Mouse (Mus musculus) adrenal gland, adult (tissue): ENCODE measurements around the gene Hvcn1.

Source experiments
- DNase-seq, 2 experiments: peaks; one replicate each; pipeline ENCODE4 v3.0.0; 2022 to 2023; ENCODE audit warnings: low spot score in 1 of 2; ENCODE audit not compliant: inconsistent age in 2 of 2

Hvcn1 gene

DNA sequence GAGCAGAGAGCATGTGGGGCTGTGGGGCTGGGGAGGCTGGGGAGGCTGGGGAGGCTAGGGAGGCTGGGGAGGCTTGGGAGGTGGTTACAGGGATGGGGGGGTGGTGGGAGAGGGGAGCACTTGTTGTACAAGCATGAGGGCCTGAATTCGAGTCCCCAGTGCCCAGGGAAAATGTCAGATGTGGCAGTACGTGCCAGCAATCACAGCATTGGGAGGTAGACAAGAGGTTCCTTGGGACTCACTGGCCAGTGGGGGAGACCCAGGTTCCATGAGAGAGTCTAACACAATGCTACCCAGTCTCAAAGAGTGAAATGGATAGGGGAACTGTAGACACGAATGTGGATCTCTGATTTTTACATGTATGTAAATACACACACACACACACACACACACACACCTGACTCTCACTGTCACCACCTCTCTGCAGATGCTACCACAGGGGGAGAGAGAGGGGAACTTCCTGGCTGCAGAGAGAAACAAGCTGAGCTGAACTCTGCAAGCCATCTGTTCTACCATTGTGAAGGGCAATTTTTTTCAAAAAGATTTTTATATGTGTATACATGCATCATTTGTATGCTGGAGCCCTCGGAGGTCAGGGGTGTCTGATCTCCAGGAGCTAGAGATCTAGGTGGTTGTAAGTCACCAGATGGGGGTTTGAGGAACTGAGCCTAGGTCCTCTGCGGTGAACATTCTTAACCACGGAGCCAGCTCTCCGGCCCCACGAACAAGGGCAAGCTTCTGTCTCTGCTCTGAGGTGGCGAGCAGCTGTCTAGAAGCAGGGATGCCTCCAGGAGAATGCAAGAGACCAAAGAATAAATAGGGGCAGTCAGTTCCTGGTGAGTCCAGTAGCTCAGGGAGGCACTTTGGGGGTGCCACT is 28.0 kb downstream of the Hvcn1 start:
- no peak for DNase-seq

DNA sequence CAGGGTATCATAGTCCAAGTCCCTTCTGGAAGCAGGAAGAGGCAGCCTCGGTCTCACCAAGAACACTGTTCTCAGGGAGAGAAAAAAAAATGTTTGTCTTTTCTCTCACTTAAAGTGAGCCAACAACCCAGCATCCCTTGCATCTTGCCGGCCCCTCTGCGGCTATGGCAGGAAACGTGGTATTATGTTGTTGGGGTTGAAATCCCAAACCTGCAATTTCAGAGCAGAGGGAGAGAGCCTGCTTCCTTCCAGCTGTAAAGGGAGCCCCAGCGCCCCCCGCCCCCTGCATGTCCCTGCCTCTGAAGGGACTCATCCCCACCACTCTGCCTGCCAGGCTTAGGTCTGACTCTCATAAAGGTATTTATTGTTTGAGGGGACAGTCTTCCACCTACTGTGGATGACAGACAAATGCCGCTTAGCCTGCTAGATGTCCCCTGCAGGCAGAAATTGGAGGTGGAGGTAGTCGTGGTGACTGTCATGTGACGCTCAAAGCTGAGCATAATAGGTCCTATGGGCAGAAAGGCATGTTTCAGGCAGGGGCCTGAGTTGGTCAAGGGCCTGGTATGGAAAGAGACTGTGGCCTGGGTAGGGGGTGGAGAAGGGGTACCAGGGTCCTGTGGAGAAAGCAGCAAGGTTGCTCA is 28.7 kb downstream of the Hvcn1 start:
- no peak for DNase-seq

DNA sequence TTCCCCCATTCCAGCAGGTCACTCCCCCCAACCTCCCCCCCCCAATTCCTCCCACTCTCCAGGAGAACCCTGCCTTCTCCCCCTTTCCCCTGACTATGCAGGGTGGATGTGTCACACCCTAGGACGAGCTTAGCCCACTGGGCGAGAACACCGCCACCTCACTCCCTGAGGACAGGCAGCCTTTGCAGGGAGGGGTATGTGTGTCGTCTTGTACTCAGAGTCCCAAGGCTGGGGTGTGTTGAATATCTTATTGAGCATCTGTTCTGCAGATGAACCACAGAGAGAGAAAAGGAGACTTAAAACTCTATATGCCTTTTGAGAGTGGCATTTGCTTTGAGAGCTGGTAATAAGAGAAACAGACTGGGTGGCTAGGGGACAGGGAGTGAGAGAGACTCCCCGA is 30.6 kb downstream of the Hvcn1 start:
- DNase-seq, result no peak

DNA sequence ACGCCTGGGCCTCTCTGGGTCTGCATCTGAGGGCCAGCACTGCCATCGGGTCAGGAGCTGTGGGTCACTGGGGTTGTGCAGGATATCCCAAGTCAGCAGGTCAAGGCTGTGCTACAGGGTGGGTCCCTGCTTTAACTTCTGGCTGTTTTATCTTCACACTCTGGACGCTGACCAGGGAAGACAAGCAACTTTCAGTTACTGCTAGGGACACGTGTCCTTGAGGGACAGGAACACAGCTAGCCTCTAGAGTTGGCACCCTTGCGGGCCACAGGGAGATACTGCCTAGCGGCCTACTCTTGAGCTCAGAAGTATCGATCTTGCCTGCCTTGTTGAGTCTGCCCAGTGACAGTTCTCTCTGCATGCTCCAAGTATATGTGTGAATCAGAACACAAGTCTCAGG is 33.0 kb downstream of the Hvcn1 start:
- DNase-seq, result peak; percentile 60 to 61

DNA sequence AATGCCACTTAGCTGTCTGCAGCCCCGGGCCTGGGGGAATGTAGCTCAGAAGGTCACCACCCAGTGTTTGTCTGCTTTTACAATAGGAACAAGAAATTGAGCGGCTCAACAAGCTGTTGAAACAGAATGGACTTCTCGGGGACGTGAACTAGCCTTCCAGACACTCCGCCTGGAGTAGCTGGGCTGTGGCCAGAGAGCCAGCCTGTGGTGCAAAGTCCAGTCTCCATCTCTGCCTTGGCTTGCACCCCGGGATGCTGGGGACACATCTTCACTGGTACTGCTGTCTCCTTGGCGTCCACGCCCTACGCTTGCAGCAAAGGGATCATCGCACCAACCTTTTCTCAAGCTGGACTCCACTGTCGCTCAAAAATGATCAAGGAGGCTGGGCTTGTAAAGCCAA is 33.9 kb downstream of the Hvcn1 start:
- DNase-seq, result no peak

DNA sequence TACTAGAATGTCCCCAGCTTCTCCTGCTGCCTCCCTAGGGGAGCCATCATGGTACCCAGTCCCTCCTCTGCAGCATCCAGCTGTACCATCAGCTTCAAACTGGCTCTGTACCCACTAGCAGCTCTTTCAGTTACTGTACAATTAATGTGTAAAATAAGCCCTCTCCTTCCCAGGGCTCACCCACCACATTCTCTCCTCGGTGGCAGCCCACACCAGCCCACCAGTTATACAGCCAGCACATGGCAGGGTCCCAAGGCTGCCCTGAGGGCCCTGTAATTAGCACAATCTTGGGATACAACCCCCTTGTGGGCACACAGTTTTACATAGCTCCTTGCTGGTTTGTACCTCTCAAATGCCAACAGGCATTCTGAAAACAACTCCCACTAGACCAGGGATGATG is 34.4 kb downstream of the Hvcn1 start:
- no peak for DNase-seq

DNA sequence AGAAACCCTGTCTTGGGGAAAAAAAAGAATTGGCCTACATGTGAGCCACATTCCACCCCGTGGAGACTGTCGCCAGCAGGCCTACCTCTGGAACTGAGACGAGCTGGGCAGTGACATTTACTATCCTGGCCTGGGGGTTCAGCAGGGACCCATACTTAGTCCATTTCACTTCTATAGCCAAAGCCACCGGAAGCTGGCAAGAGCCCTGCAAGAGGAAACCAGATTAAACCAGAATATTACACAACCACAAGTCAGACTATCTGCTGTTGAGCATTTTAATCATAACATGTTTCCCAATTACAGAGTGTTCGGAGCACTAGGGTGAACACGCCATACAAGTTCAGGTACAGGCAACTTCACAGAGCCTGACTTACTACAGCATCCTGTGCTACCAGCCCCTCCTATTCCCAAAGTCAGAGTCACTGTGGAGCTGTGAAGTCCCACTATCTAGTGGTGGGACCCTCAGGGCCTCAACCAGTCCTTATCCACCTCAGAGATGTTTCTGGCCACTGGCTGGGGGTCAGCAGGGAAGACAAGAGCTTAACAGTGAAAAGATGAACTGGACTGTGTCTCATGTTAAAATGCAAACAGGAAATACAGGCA is 36.0 kb downstream of the Hvcn1 start:
- DNase-seq, result no peak

DNA sequence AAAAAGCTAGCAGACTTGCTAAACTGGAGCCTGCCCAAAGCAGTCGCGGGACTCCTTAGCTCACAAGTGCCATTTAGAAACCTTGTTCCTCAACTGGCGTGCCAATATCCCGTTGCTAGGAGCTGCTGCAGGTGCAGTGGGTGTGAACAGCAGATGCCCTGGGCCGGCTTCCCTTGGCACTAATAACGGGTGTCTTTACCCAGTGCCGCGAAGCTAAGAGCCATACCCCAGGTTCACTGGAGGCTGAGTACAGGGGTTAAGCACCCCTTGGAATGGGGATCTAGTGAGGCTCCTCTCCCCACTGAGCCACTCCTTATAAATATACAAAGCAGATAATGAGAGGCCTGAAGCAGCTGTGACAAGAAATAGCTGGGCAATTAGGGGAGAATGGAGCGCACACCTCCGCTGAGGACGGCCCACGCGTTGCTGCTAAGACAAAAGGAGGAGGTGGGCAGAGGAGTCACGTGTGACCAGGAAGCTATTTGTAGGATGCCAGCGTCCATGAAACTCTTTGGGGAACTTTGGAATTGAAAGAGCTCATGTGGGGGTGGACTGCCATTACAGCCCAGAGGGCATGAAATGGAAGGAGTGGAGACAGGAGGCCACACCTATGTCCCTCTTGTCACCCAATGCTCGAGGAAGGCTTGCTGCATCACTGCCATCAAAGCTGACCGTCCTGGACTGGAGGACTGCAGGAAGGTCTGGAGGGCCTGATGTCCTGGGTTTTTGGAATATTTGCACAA is 37.3 kb downstream of the Hvcn1 start:
- no peak for DNase-seq

DNA sequence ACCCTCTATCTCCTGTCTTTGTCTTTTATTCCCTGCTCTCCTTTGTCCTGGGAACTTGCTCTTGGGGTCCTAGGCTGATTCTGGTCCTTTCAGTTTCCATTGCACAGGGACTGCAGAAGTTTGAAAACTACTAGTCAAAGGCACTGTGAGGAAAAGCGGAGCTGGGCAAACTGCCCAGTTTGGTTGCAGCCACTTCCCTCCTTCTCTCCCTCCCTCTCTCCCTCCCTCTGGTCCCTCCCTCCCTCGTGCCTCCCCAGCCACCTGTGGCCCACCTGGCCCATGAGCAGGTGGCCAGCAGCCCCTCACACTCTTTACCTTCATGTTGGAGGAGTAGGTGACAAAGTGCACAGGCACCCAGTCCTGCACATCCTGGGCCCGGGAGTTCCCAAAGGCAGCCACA is 38.6 kb downstream of the Hvcn1 start:
- DNase-seq, result no peak

DNA sequence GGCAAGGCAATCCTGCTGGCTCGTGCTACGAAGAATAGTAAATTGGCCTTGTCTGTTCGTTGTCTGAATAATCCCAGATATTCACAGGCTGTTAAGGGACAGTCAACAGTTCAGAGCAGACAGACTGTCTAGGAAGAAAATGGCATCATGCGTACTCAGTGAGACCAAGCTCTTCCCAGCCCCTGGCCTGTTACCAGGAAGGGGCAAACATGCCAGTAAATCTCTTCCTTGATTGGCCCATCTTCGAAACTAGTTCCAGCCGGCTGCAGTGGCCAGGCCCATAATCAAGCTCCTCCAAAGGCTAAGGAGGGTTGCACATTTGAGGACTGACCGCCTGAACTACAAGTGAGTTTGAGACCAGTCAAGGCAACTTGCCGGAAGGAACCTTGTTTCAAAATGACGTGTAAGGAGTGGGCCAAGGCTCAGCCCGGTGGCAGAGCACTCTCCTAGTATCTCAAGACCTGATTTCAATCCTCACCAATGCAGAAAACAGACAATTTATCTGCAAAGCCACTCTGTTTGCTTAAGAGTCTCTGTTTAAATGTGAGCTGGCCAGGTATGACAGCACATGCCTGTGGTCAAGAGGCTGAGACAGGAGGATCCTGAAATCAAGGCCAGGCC is 40.1 kb downstream of the Hvcn1 start:
- DNase-seq, result no peak

DNA sequence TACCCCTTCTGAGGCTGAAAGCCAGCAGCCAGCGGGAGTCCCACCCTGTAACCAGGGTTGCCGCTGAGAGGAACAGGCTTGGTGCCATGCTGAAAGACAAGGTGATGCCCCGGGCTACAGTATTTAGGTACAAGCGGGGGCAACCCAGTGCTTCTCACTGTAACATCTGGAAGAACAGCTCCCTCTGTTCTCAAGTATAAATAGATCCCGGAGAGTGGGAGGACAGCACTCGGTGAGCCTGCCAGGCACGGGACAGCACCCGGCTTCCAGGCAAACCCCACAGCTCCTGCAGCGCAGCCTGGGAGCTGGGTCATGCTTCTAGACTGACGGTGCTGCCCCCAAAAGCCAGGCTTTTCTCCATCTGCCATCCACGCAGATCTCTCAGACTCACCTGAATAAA is 40.9 kb downstream of the Hvcn1 start:
- DNase-seq, result no peak

DNA sequence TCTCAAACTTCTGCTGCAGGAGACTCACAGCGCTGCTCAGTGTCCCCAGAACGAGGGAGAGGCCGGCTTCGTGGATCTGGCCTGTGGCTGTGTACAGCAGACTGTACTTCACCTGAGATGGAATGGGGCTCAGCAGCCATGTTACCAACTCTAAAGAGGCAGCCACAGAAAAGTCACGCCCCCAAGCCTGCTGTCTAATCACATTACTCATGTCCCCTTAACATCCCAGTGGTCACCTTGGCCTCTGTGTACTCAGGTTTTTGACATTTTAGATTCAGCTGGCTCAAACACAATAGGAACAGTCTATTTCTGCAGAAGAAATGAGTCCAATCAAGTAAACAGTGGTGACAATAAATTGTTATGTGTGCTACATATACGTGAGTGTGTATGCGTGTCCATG is 41.3 kb downstream of the Hvcn1 start:
- peak; percentile 59 to 61 for DNase-seq

DNA sequence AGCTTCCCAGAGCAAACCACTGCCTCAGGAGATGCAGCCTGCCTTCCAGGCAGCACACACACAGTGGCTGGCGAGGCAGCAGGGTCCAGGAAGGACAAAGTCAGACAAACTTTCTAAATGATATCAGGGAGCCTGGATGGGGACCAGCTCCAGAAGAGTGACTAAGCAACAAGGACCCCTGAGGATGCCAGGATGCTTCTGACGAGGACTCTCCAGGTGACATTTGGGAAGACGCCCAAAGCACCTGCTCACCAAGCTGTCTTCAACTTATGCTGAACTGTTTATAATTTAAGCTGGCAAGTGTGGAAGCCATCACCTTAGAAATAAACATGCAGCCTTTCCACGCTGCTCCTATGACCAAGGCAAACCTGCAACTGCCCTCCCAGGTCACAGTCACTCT is 42.7 kb downstream of the Hvcn1 start:
- no peak for DNase-seq

DNA sequence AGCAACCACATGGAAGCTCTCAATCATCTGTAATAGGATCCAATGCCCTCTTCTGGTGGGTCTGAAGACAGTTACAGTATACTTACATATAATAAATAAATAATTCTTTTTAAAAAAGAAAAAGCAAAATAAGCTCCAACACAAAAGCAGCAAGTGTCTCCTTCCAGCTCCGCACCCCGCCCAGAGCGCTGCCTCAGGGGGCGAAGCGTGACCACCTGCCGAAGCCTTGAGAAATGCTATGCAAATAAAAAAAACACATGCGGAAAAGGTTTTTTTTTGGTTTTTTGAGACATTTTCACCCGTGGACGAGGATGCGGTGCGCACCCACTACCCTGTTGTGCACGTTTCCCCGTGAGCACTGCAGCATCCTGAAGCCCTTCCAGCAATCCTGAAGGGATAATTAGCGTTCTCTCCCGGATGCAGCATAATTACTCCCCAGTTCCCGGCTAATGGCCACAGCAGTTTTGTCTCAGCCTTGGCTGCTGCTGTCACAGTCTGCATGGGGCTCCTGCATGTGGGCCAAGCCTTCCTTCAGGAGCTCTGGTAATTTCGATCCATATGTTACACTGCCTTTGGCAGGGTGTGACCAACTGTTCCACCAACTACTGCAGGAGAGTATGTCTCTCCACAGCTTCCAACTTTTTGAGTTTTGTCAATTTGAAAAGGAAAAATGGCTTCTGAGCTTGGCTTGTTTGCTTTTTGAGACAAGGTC is 45.4 kb downstream of the Hvcn1 start:
- no peak for DNase-seq

DNA sequence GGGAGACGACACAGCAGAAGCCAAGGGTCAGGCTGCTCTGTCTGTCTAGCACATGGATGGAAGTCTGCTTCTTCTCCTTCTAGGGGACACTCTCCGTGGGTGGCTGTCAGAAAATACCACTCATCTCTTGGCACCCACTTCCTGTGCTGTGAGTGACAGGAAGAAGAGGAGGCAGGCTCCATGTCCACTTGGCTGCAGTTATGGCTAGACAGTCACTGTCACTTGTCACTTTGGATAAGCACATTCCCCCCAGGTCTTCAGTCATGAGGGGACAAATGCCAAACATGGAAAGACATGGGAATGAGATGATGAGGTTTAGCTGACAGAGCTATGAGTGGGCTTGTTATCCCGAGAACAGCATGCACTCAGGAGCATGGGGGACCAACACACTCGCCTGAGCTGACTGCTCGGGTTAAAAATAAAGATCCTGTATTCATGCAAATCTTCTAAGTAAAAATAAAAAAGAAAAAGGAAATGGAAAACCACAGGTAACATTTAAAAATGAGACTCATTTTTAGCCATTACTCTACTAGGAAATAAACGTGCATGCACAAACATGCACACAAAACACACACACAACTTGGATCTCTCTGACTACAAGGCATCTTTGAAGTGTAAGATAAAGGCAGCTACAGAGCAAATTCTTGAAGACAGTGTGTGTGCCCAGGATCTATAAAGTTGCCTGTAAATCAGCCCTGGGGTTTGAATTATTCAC is 51.6 kb downstream of the Hvcn1 start:
- DNase-seq, result no peak

DNA sequence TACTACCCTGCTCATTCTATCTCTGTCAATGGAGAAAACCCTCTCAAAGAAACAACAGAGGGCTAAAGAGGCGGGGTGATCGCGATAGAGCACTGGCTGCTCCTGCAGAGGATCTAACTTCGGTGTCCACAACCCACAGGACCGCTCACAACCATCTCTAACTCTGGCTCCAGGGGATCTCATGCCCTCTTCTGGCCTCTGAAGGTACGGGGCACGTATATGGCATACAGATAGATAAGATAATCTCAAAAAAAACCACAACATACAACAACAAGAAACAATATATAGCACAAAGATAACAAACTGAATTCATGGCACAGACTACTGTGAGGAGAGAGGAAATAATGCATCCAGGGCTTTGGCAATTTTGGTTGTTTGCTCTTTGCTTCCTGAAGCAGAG is 55.5 kb downstream of the Hvcn1 start:
- DNase-seq, result no peak

DNA sequence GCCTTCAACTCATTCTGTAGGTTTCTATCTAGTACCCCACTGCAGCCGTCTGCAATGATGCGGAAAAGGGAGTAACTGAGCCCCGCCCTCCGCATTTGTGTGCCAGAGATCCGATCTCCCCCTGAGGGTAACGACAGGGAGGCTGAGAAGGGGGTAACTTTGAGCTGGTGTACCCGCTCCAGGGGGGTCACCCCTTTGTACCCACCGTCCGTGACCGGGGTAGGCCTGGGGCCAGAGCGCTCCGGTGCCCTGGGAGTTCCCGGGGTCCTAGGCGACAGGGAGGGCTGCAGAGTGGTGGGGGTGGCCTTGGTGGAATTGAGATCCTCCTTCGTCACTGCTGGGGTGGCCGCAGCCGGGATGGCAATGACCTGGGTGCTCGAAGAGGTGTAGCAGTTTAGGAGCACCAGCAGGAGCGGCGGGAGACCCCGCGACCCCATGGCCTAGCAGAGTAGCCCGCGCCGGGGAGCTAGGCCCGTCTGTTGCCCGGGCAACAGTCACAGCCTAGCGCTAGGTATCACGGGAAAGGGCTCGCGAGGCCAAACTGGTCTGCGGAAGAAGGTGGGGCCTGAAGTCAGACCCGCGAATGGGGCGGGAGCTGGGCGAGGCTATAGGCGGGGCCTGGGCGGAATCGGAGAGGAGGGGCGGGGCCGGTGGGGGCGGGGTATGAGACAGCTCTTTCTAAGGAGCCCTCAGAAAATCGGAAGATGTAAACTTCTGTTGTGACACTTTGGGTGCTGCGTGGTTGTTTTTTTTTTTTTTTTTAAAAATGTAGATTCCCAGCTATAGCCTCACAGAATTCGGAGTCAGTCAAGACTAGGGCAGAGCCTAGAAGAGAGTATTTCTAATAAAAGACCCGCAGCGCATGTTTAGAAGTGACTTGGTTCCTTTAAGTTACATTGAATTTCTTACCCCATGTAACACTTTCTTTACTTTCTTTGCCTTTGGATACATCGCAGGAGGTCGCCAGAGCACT is 57.6 kb downstream of the Hvcn1 start, which contains the start of gene Tctn1:
Gene Tctn1, minus strand, starts transcription at position 528 of the 973 bp plus-strand sequence.
- peak; percentile 91 to 95 for DNase-seq

DNA sequence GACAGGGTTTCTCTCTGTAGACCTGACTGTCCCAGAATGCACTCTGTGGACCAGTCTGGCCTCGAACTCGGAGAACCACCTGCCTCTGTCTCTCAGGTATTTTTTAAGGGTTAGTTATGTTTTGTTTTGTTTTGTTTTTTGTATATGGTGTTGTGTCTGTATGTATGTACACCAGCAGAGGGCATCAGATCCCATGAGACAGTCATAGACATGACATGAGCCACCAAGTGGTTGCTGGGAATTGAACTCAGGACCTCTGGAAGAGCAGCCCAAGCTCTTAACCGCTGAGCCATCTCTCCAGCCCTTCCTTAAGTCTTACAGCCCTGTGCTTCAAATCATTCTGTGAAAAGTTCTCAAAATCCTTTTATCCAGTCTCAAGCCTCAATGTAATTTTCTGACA is 58.6 kb downstream of the Hvcn1 start:
- peak in 1 of 2 experiments; percentile 58 for DNase-seq

DNA sequence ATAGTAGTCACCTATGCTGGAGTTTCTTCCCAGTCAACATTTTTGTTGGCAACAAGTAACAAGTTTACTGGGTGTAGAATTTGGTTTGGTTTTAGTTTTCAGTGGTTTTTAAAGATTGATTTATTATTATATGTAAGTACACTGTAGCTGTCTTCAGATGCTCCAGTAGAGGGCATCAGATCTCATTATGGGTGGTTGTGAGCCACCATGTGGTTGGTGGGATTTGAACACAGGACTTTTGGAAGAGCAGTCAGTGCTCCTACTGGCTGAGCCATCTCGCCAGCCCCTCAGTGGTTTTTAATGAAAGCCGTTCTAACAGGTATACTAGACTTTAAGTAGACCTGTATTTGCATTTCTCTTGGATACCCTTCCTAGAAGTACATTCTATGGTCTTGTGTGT is 59.3 kb downstream of the Hvcn1 start:
- no peak for DNase-seq
